Mouse (Mus musculus) kidney, adult 9 months (tissue): ENCODE data around the gene Ppp1cc.
"Not testable (repeated sequence)": the region's sequence is repeated elsewhere in the genome, so short reads cannot be mapped to it uniquely, and the experiment has no call there.

ENCODE experiments used
- DNase-seq: peaks from one replicate; pipeline ENCODE4 v3.0.0; 2022

Gene Ppp1cc

DNA sequence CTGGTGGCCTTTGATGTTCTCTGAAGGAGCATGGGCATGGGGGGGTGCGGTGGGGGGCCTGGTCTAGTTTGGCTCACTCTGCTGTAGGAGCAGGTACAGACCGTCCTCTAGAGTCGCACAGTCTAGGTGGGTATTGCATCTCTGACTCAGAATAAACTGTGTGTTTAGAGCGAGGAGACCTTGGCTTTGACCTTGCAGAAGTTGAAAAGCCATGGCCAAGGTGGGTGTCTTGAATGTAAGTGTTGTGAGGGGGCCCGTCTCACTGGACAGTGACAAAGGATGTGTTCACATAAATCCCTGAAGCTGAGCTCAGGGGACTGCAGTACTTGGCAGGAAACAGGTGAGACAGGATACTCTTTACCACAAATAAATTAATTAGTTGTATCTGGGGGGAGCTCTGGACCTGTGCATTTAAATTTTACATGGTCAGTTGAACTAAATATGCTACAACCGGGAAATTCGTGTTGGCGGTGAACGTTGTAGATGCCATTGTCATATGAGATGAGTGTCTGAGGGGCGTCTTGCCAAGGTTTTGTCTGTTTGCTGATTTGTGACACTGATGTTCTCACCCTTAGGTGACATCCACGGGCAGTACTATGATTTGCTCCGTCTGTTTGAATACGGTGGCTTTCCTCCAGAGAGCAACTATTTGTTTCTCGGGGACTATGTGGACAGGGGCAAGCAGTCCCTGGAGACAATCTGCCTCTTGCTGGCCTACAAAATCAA lies 10.4 kb downstream of the Ppp1cc start:
- DNase-seq = no peak

DNA sequence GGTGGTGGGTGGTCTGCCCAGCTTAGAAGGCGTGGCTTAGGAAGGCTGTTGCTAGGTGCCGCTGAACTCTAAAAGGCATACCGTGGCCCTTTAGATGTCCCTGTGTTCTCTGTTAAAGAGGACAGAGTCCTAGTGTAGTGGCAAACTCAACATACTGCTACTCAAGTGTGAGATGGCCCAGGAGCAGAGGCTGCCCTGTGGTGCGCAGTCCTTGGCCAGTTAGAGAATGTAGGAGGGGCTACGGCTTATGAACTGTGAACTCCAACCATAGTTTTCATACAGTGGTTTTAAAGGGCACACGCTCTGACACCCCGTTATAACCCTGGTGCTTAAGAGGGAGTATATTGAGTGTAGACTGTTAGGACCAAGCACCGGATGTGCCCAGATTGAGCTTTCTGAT lies 13.0 kb downstream of the Ppp1cc start:
- DNase-seq = peak; percentile 50

DNA sequence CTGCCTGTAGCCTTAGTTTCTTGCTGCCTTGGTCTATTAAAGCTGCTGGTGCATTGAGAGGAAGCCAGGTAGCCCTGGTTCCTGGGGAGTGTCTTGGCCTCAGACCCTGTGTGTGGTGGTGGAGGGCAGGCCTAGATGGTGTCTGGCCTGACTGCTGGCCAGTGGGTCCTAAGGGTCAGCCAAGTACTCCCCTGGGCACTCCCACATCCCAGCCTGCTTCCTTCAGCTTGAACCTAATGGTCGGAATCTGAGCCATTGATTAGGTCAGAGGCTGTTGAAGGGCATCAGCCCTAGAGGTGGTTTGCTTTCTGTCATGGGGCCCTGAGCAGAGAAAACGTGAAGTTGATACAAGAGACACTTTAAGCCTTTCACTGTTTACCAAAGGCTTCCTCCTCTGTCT lies 17.3 kb downstream of the Ppp1cc start:
- DNase-seq = no peak

DNA sequence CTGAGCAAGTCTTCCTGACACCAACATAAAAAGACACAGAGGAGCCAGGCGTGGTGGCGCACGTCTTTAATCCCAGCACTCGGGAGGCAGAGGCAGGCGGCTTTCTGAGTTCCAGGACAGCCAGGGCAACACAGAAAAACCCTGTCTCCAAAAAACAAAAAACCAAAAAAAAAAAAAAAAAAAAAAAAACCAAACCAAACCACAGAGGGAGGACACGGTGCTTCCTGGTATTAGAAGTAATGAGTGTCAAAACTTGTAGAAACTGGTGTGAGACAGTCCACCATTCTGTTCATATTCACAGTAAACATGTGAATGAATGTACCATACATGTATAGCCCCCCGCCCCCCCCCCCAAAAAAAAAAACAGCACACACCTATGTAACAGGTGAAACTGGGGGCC lies 17.9 kb downstream of the Ppp1cc start:
- no peak for DNase-seq

DNA sequence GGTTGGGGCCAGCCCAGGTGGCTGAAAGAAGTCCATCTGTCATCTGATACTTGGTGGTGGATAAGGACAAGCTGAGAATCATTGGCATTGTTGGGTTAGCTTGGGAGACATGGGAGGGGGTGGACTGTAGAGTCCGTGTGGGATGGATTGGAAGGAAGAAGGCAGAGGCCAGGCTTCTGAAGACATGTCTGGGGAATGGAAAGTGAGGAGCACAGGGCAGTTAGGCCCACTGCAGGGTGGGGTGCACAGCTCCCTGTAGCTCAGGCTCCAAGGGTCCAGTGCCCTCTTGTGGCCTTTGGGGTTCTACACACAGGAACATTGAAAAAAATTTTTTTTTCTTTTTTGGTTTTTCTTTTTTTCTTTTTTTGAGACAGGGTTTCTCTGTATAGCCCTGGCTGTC lies 18.3 kb downstream of the Ppp1cc start:
- DNase-seq = no peak

DNA sequence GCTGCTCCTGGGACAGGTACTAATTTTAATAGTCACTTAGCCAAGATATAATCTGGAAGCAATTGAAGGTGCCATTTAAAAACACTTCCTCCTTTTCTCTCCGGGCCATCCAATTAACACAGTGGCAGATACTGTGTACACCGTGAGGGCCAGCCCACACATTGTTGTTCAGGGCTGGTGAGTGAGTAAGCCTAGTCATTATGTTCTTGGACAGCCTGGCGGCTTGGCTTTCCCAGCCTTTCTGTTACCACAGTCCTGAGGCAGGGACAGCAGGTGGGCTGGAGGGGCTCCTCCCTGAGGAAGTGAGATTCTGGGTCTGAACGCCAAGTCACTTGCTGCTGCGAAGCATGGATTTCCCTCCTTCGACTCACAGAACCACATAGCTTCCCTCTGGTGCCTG lies 21.6 kb downstream of the Ppp1cc start:
- no peak for DNase-seq

DNA sequence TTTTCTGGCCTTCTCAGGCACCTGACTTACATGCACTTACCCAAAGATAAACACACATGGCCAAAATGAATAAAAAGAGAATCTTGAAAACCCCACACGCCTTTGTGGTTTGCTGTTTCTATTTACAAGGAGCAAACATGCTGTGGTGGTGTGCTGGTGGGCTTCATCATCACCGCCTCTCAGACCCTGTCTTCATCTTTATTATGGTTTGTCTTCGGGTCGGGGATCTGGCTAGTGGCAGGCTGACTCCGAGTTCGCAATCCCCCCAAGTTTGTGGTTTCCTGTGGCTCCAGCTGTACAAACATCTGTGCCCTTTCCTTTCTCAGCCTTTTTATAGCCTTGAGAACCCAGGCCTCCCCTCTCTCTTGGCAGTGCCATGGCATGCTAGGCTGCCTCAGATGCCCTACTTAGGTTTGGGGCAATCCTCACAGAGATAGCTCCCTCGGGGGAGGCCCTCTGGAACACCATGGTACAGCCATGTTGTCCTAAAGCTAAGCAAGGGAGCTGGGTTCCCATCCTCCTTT lies 26.3 kb downstream of the Ppp1cc start:
- no peak for DNase-seq

DNA sequence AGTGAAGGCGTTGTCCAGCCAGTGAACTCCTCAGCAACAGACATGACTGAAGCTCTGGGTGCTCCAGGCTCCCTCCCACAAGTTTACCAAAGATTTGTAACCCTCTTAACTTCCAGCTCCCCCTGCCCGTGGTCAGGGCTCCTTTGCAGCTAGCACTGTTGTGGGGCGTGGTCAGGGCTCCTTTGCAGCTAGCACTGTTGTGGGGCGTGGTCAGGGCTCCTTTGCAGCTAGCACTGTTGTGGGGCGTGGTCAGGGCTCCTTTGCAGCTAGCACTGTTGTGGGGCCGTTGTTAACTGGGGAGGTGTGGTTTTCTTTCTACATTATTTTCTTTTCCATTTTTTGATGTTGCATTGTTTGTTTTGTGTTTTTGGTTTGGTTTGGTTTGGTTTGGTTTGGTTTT lies 26.8 kb downstream of the Ppp1cc start:
- DNase-seq = not testable (repeated sequence)

DNA sequence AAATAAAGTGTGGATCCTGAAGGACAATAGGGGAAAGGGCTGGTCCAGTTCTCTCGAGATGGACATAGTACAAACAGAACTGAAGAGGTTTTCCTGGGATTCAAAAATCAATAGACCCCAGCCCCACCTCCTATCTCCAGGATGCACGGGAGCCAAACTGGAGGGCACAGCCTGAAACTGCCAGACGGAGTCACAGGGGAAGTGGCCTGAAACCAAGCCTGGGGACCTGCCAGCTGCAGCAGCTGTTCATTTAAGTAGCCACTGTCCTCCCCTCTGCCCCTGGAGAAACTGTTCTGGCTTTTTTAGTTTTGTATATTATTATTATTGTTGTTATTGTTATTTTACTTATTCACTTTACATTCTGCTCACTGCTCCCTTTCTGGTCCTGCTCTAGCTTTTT lies 31.0 kb downstream of the Ppp1cc start:
- no peak for DNase-seq

DNA sequence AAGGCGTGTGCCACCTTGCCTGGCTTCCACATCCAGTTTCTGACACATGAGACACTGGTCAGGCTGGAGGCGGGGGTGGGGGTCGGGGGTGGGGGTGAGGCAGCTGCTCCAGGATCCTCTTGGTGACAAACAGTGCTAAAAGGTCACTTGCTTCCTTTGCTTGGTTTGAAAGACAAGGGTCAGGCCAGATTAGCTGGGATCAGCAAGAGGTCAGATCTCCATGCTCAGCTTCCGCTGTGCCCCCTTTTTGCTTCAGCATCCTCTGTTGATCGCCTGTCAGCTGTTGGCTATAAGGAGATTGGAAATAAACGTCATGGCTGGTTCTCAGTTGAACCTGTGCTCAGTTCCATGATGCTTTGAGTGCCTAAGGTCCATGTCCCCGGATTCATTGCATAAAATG lies 32.4 kb downstream of the Ppp1cc start:
- DNase-seq = no peak

DNA sequence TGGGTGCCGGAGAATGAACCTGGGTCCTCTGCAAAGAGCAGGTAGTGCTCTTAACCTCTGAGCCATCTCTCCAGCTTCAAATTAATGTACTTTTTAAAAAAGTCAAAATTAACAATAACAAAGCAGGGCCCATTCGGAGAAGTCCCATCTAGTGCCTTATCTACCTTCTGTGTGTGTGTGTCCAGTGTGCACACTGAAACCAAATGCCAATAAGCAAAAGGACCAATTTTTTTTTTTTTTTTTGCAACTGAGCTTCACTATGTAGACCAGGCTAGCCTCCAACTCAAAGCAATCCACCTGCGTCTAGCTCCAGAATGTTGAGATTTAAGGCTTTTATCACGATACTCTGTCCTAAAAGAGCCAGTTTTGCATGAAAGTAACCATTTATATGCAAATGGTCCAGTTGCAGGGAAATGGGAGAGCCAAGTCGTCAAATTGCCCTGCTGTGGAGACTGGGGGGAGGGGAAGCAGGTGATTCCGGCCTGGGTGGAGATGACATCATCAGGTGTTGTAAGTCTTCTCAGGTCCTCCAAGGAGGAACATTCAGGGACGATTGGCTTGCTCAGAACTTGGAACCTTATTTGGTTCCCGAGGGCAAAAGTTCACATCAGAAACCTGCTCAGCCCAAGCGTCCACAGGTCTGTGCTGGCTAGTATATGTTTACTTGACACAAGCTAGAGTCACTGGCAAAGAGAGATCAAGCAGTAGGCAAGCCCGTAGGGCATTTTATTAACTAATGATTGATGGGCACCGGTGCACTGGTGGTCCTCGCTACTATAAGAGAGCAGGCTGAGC lies 33.4 kb downstream of the Ppp1cc start:
- peak; percentile 67 for DNase-seq

DNA sequence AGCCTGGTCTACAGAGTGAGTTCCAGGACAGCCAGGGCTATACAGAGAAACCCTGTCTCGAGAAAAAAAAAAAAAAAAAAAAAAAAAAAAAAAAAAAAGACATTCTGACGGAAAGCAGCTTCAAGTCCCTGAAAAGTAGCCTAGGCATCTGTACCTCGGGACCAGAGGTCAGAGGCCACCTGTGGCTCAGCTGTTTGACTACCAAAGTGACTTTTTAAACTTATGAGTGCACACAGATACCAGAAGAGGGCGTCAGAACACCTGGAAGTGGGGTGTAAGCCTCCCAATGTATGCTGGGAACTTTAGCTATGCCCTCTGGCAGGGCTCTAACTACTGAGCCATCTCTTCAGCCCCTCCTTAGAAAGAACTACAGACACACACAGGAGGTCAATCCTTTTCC lies 34.3 kb downstream of the Ppp1cc start:
- DNase-seq = peak; percentile 33

DNA sequence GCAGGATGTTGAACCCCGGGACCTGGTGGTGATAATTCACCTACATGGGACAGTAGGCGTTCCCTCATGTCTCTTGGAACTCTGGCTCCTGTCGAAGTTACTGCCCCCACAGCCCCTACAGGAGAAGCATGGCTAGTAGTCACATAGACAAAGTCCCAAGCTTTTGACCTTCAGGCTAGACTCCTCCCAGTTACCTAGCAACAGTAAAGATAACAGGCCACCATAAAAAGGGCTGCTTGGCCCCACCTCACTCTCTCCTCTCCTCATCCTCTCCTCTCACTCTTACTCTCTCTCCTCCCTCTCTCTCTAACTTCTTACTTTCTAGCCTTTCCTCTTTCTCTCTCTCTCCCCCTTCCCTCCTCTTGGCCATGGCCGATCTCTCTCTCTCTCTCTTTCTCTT lies 42.8 kb downstream of the Ppp1cc start:
- DNase-seq = no peak

DNA sequence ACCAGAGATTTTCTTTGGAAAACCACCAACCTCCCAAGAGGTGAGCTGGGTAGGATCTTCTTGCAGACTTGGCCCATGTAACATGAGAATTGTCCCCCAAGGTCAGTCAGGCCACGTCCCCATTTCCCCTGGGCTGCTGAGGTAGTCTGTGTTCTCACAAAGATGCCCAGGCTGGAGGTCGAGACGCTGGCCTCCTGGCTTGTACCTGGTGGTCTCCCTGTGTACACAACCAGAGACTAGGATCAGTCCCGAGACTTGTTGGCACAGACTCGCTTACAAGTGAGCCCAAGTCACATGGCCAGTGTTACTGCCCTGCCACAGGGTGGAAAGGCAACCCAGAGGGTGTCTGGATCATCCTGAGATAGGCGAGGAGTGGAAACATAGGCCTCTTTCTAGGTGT lies 43.8 kb downstream of the Ppp1cc start:
- DNase-seq = no peak

DNA sequence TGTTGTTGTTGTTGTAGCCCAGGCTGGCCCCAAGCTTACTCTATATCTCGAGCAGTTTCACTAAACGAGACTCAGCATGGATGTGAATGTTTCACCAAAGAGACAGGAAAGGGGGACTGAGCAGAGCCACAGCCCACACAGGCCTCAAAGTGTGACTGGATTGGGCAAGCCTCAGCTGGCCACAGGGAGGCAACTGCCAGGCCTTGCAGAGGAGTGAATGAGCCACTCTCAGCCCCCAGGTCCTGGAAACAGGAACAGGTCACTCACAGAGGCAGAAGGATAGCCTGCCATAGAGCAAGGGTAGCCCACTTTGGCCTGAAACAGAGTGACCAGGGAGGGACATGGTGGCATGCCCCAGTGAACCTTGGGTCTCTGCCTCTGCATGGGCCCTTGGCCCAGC lies 46.1 kb downstream of the Ppp1cc start:
- DNase-seq = no peak

DNA sequence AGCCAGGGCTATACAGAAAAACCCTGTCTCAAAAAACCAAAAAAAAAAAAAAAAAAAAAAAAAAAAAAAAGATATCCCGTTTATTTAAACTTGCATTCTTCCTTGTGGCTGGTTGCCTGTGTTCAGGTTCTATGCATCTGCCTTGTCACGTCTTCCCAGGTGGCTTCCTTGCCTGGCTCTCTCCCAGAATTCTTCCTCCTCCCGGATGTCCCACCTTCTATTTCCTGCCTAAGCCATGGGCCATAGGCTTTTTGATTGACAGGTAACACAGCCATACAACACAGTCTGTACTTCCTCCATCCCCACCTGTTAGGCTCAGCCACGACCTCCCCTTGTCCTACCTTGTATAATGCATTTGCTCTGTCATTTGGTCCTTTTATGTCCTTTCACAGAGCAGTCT lies 48.4 kb downstream of the Ppp1cc start, which contains the start of gene Hvcn1:
Gene Hvcn1, plus strand, starts transcription at position 330 of the 400 bp plus-strand sequence.
- DNase-seq = no peak

DNA sequence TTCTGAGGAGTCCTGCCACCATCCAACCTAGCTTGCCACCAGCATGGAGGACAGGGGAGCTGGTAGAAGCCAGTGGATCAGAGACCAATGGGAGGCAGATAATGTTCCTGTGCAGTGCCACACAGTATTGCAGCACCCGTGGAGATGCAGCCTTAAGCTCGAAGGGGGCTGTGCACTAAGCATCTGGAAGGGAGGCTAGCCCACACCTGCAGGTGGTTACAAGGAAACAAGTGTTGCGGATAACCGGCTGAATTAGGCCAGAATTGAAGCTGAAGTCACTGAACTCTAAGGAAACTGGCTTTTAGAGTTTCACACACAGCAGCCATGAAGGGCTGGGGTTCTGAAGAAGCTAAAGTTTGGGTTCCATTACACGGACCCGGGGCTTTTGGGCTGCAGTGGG lies 50.8 kb downstream of the Ppp1cc start:
- no peak for DNase-seq

DNA sequence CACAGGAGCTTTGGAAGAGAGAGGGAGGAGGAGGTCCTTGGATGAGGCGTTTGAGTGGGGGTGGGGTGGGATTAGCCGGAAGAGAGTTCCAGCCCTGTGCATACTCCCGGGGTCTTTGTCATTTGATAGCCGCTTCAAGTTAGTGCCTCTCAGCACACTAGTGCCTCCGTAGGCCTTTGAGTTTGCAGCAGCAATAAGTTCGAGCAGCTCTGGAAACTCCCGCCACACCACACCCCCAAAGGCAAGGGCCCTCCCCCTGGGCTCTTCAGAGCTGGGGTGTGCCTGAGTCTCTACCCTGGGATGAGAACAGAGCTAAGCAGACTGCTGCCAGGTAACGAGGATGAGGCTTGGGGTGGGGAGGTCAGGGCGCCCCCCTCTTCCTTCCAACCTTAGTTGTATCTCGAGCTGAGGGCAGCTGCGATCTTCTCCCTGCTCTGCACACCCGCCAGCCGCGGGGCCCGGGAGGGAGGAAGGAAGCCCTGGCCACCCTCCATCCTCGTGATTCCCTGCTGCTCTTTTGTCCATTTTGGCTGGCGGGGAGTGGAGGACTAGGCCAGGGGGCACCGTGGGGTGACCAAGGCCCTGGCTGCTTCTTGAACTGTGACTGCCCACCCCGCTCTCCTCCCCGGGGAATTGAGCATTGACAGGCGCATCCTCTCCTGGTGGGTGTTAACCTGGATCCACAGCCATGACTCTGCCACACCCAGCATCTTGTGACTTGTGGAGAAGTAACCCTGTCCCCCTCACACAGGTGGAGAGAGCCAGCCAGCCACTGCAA lies 51.7 kb downstream of the Ppp1cc start:
- DNase-seq = peak; percentile 55

DNA sequence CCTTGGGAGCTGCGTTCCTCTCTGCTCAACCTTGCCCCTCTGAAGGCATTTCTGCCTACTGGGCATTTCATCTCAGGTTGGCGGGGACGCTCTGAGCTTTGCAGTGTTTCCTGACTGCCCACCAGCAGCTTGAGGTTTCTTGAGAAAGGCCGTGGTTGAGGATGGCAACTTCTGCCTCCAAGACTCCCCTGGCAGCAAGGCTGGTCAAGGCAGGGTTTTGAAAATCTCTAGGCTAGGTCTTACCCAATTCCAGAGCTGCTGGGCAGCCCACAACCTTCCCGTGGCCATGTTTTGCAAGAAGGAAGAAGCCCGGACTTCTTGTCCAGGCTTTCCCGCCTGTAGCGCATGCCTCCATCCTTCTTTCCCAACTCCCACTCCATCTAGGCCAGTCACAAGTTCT lies 52.8 kb downstream of the Ppp1cc start:
- no peak for DNase-seq

DNA sequence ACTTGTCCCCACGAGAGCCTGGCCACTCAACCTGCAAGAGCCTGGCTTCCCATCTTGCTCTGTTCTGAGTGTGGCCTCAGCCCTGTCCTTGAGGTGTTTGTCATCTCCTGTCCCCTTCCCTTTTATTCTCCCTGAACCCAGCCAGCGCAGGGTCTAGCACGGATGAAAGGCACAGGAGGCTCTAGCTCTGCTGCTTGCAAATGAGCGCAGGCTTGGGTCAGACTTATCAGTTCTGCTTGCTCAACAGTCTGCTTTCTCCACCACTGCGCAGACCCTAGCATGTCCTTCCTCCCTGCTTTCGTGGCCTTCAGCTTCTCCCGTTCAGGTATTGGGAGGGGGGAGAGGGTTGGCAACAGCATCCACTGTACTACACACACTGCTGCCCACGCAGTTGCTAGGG lies 54.0 kb downstream of the Ppp1cc start:
- no peak for DNase-seq

DNA sequence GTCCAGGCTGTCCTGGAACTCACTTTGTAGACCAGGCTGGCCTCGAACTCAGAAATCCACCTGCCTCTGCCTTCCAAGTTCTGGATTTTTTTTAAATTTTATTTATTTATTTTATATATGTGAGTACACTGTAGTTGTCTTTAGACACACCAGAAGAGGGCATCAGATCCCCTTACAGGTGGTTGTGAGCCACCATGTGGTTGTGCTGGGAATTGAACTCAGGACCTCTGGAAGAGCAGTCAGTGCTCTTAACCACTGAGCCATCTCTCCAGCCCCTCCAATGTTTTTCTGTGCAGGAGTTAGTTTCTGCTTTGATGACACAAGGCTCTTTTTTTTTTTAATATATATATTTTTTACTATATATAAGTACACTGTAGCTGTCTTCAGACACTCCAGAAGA lies 54.7 kb downstream of the Ppp1cc start:
- not testable (repeated sequence) for DNase-seq

DNA sequence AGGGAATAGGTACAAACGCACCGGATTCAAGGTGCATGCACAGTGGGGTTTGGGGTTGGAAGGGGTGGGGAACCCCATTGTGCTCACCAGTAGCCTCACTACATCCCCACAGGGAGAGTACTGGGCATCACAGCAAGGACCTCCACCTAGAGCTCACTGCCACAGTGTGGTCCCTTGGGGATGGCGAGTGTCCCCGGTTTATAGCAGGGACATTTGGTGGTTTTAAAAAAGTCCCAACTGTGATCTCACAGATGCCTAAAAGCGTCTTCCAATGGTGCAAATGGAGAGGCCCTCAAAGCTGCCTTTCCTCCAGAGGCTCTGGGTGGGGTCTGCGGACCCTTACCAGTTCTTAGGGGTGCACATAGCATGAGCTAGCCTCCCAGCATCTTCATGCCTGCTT lies 55.8 kb downstream of the Ppp1cc start:
- no peak for DNase-seq

DNA sequence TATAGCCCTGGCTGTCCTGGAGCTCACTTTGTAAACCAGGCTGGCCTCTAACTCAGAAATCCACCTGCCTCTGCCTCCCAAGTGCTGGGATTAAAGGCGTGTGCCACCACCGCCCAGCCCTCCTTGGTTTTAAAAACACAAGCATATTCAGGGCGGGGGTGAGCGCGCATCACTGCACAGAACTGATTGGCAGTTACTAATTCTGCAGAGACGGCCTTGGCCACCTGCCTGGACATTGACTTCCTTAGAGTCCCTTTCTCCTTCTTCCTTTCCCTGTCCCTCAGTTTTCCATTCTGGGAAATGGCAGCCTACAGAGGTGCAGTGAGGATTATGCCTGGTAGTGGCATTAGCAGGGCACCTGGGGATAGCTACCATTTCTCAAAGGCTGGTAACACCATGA lies 59.6 kb downstream of the Ppp1cc start:
- no peak for DNase-seq
